Mouse (Mus musculus) forebrain, postnatal 0 days (tissue): ENCODE measurements around the gene Timm10. TPM values are rescaled to one million over a fixed set of nuclear protein-coding genes. Genes with fewer than 3 reads are reported as not detected.

Experiments used
- ATAC-seq: fragments of 200-750 bp; cut with Nextera tagmentation; 2 replicates; pipeline ENCODE4 v1.8.0; 2017; ENCODE audit warnings: mild to moderate bottlenecking, moderate library complexity
- DNase-seq: peaks from one replicate; pipeline ENCODE4 v3.0.0-alpha.2; 2015
- H3K27ac ChIP-seq: fragments of 300-500 bp; sonication (generic); 2 replicates; pipeline ENCODE4 v1.5.1; 2014; ENCODE audit warnings: low read depth, mild to moderate bottlenecking, antibody characterized with exemption, low read length, moderate library complexity, mixed read lengths
- H3K27me3 ChIP-seq: fragments of 300-500 bp; sonication (generic); 2 replicates; pipeline ENCODE4 v1.6.1; 2014; ENCODE audit warnings: mild to moderate bottlenecking, low read length, mixed read lengths; ENCODE audit not compliant: insufficient read depth
- H3K36me3 ChIP-seq: fragments of 300-500 bp; sonication (generic); 2 replicates; pipeline ENCODE4 v1.6.1; 2014; ENCODE audit warnings: mild to moderate bottlenecking, moderate library complexity; ENCODE audit not compliant: insufficient read depth
- H3K4me1 ChIP-seq: fragments of 300-500 bp; sonication (generic); 2 replicates; pipeline ENCODE4 v1.6.1; 2014; ENCODE audit warnings: antibody characterized with exemption; ENCODE audit not compliant: insufficient read depth
- H3K4me2 ChIP-seq: fragments of 300-500 bp; sonication (generic); 2 replicates; pipeline ENCODE4 v1.6.1; 2014; ENCODE audit warnings: low read depth, mild to moderate bottlenecking, moderate library complexity
- H3K4me3 ChIP-seq: fragments of 300-500 bp; sonication (generic); 2 replicates; pipeline ENCODE4 v1.5.1; 2014; ENCODE audit warnings: low read depth, low read length, mixed read lengths
- H3K9ac ChIP-seq: fragments of 300-500 bp; sonication (generic); 2 replicates; pipeline ENCODE4 v1.6.1; 2014; ENCODE audit warnings: mild to moderate bottlenecking
- H3K9me3 ChIP-seq: fragments of 300-500 bp; sonication (generic); 2 replicates; pipeline ENCODE4 v1.6.1; 2016; ENCODE audit warnings: low read length
- CTCF ChIP-seq: sonication (generic); IDR thresholded peaks from 2 replicates; pipeline ENCODE4 v1.5.1; 2016; ENCODE audit warnings: antibody characterized with exemption, control low read depth, low read depth
- WGBS: fragments of 180-500 bp; shearing (Covaris S2); extraction: QIAGEN DNeasy Blood & Tissue Kit; methylation state at CpG from one replicate; pipeline ENCODE4 v1.1.7; 2014; 5-methylcytosine and 5-hydroxymethylcytosine counted together
- polyA plus RNA-seq: library from polyadenylated mRNA; unstranded; fragments of >200 nt; fragmentation: Nextera tagmentation; extraction: Ambion mirVana; gene quantifications from 2 replicates; pipeline ENCODE4 v1.2.1, GENCODE M21; 2015
- total RNA-seq: library from RNA; depleted of rRNA; stranded (reverse); fragments of >200 nt; gene quantifications from 2 replicates; pipeline ENCODE4 v1.2.3, GENCODE M21; 2014

Gene Timm10
- total and polyA plus RNA-seq, 2 experiments from 2014 or later = 67.3 to 97.7 TPM

DNA sequence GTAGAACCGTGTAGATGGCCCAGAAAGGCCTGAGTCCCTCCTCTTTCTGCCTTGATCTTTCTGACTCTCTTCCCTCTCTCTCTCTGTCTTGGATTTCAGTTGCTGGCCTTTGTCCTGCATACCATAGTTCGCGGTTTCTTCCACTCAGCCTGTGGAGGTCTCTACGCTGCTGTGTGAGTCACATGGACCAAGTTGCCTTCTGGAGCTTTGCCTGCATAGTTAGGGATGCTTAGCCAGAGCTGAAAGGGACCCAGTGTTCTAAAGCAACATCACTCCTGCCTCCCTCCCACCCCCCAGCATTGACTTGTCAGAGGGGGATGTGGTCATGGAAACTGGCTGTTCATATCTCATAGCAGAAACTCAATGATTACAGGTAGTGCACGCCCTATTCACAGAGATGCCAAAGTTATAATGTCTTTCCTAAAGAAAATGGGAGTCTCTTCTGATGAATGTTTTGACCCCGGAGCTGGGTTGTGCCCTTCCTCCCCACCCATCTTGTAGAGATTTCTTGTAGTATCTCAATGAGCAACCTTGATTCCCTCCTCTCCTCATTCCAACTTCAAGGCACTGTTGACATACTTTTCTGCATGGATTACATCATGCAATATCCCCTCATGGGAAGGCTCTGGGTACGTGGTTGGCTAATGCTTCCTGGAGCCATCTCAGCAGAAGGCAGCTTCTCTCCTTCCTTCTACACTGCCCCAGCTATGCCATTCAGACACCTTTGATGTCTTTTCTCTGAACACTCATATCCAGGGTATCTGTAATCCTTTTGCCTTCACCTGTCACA lies 33.4 kb downstream of the Timm10 start:
- no peak for TF ChIP-seq CTCF

DNA sequence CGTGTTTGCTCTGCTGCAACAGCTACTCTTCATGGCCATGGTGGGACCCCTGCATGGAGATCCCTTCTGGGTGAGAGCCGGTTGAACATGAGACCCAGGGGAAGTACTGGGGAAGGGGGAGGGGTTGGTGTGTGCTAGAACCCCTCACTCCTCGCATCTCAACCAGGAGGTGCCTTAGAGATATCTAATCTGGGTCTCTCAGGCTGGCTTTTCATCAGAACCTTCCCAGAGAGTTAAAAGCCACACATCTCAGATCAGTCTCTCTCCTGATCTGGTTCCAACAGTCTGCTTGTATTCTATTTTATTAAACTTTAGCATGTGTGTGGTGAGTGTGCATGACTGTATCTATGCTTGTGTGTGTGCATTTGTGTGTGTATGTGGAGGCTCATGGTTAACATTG lies 34.6 kb downstream of the Timm10 start:
- WGBS = 86% methylated on average over 3 of the region's 3 CpGs
- Histone ChIP-seq H3K4me1 (peaks cover 15% of the 10 kb centered on the region), H3K4me3 (no peak overlapping the region), H3K9me3 (no peaks in the 10 kb centered on the region), H3K4me2 (no peak overlapping the region), H3K27me3 (no peaks in the 10 kb centered on the region), H3K27ac (no peak overlapping the region), H3K36me3 (no peaks in the 10 kb centered on the region), H3K9ac (no peak overlapping the region)
- no peak for TF ChIP-seq CTCF
- ATAC-seq (no peak), DNase-seq (no peak)

More for the DNA sequence above, 33.4 kb downstream of the Timm10 start:
- peaks cover 5% of the 10 kb centered on the region; the same call in 1 of the 2 replicates for H3K4me1 ChIP-seq
- H3K27me3 ChIP-seq = no peaks in the 10 kb centered on the region
- no peak overlapping the region for H3K4me3 ChIP-seq
- H3K9ac ChIP-seq = no peak overlapping the region
- H3K9me3 ChIP-seq = no peaks in the 10 kb centered on the region
- WGBS = 80% methylated on average over 7 of the region's 7 CpGs
- ATAC-seq (no peak), DNase-seq (no peak)
- H3K4me2 ChIP-seq = no peak overlapping the region
- H3K36me3 ChIP-seq = no peaks in the 10 kb centered on the region
- no peak overlapping the region for H3K27ac ChIP-seq

DNA sequence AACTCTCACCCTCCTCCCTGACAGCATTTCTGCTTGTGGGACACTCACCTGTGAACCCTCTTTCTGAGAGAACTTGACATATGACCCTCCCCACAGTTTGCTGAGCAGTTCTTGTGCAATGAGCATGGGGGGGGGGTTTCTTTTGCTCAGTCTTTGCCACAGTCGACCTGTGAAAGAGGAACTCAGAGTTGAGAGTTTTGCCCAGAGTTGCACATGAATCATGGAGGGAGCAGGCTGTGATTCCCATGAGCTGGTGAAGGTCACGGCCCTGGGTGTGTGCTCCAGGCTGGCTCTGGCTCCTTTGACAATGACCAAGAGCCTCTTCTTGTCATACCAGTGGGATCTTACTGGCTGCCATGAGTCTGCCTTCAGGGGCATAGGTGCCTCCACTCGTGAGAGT lies 35.4 kb downstream of the Timm10 start:
- TF ChIP-seq CTCF = no peak

DNA sequence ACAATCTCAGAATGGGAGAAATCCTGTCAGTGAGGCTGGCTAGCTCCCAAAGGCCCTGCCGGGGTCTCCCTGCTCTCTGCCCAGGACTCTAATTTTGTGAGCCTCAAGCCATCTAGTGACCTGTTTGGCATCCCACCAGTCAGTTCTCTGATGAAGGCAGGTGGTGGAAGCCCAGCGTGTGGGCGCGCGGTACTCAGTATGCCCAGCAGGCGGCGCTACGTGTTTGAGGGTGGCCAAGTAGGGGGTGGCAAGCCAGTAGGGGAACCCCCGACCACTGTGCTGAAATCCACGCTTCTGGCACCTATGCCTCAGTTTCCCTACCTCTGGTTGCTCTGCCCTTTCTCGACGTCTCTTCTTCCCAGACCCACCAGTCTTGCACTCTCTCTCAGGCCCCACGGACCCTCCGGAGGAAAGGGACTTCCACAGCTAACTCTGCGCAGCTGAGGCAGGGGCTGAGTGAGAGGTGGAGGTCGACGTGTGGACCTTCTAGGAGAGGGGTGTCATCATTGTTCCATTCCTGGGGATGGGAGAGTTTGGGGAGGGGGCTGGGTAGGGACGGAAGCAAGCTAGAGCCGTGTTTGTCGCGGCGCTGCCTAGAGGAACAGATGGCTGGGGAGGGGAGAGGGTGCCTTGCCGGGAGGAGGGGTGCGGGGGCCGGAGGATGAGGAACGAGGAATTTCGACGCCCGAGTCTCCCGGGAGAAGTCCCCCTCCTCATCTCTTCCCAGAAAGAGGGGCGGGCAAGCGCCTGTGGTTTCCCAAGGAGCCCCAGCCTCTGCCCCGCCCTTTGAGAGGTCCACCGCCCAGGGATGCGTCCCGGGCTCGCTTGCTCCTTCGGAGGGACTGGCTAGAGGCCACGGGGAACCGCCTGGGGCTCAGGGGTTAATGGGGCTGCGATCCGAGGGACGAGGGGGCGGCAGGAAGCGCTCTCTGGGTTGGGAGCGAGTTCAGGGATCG lies 39.1 kb downstream of the Timm10 start:
- peak; percentile 87 for TF ChIP-seq CTCF
- Histone ChIP-seq H3K9me3 (no peaks in the 10 kb centered on the region), H3K9ac (peak overlapping the region; percentile 55), H3K4me2 (peak overlapping the region; percentile 71), H3K4me3 (peak overlapping the region; percentile 37), H3K36me3 (no peaks in the 10 kb centered on the region), H3K4me1 (peaks cover 15% of the 10 kb centered on the region), H3K27ac (peak overlapping the region; percentile 41; the same call in 1 of the 2 replicates), H3K27me3 (peaks cover 3% of the 10 kb centered on the region; the same call in 1 of the 2 replicates)
- WGBS = under 1% methylated on average over 44 of the region's 47 CpGs
- DNase-seq (peak; percentile 84), ATAC-seq (peak; percentile 79)

More for the DNA sequence above, 35.4 kb downstream of the Timm10 start:
- Histone ChIP-seq H3K9ac (no peak overlapping the region), H3K9me3 (no peaks in the 10 kb centered on the region), H3K27ac (no peak overlapping the region), H3K4me1 (peaks cover 15% of the 10 kb centered on the region), H3K4me3 (no peak overlapping the region), H3K27me3 (no peaks in the 10 kb centered on the region; the same call in 1 of the 2 replicates), H3K4me2 (no peak overlapping the region), H3K36me3 (no peaks in the 10 kb centered on the region)
- ATAC-seq (no peak), DNase-seq (no peak)
- 81% methylated on average over 3 of the region's 3 CpGs for WGBS

DNA sequence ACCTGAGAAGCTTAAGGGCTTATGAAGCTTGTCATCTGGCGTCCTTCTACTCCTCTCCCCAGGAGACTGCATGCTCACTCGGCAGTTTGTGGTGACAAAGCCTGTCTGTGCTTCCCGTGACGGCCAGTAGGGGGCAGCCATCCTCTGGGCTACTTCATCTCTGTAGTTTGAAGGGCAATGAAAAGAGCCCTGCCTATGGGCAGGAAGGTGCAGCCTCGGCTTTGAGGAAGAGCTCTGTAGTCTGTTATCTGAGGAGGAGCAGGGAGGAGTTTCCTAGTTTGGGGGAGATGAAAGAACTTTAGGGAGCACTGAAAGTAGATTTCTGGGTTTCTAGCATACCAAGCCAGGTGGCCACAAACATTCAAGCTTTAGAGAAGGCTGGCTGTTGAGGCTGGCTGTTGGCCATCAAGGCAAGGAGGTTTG lies 41.7 kb downstream of the Timm10 start:
- peaks cover 20% of the 10 kb centered on the region for H3K4me1 ChIP-seq
- no peak overlapping the region for H3K27ac ChIP-seq
- ATAC-seq = no peak
- H3K9me3 ChIP-seq = no peaks in the 10 kb centered on the region
- 3% methylated on average over 5 of the region's 5 CpGs for WGBS
- H3K36me3 ChIP-seq = no peaks in the 10 kb centered on the region
- no peak overlapping the region for H3K4me3 ChIP-seq
- H3K27me3 ChIP-seq = peaks cover 12% of the 10 kb centered on the region; the same call in 1 of the 2 replicates
- H3K9ac ChIP-seq = no peak overlapping the region
- DNase-seq = peak; percentile 79
- no peak overlapping the region for H3K4me2 ChIP-seq
- TF ChIP-seq CTCF = peak; percentile 86

DNA sequence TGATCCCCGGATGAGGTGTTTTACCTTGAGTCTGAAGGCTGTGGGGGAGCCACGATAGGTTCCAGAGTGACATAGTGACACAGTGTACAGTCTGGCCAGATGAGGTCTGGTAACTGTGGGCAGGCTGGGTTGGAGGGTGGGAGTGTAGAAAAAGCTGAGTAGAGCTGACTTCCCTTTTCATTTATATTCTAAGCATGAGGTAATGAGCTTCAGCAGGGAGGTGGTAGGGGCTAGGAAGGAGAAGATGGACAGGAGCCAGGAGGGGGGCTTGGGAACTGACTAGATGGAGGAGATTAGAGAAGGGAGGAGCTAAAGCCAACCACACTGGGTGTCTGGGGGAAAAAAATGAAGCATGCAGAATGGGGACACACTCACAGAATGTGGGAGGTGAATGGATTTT lies 42.2 kb downstream of the Timm10 start:
- no peak overlapping the region for H3K4me3 ChIP-seq
- H3K9ac ChIP-seq = no peak overlapping the region
- no peaks in the 10 kb centered on the region for H3K9me3 ChIP-seq
- DNase-seq (peak; percentile 38), ATAC-seq (no peak)
- H3K36me3 ChIP-seq = no peaks in the 10 kb centered on the region
- WGBS = 45% methylated on average over 2 of the region's 2 CpGs
- H3K4me1 ChIP-seq = peaks cover 20% of the 10 kb centered on the region
- H3K27me3 ChIP-seq = peaks cover 12% of the 10 kb centered on the region; the same call in 1 of the 2 replicates
- no peak overlapping the region for H3K4me2 ChIP-seq
- TF ChIP-seq CTCF = no peak
- no peak overlapping the region for H3K27ac ChIP-seq
